Mouse (Mus musculus) kidney, embryonic 16.5 days (tissue): ENCODE results near the gene Rbbp4. TPM values are rescaled to one million over a fixed set of nuclear protein-coding genes. Genes with fewer than 3 reads are reported as not detected.
A peak's percentile ranks its signal among the peaks of the same experiment; 100 is the strongest.

Experiments used
- ATAC-seq: fragments of 200-750 bp; cut with Nextera tagmentation; 2 replicates; pipeline ENCODE4 v1.8.0; 2017; ENCODE audit warnings: moderate TSS enrichment; ENCODE audit not compliant: low FRiP score, low TSS enrichment
- H3K27ac ChIP-seq: fragments of 300-500 bp; sonication (generic); 2 replicates; pipeline ENCODE4 v1.5.1; 2014; ENCODE audit warnings: low read length
- H3K27me3 ChIP-seq: fragments of 300-500 bp; sonication (generic); 2 replicates; pipeline ENCODE4 v1.6.1; 2014; ENCODE audit warnings: low read length, control low read depth, mixed read lengths; ENCODE audit not compliant: insufficient read depth
- H3K36me3 ChIP-seq: fragments of 300-500 bp; sonication (generic); 2 replicates; pipeline ENCODE4 v1.6.1; 2014; ENCODE audit warnings: low read length, control low read depth, mixed read lengths; ENCODE audit not compliant: insufficient read depth
- H3K4me1 ChIP-seq: fragments of 300-500 bp; sonication (generic); 2 replicates; pipeline ENCODE4 v1.6.1; 2014; ENCODE audit warnings: low read length, control low read depth, mixed read lengths; ENCODE audit not compliant: insufficient read depth
- H3K4me2 ChIP-seq: fragments of 300-500 bp; sonication (generic); replicated peaks from 2 replicates; pipeline ENCODE4 v1.6.1; 2014; ENCODE audit warnings: low read depth, low read length
- H3K4me3 ChIP-seq: fragments of 300-500 bp; sonication (generic); 2 replicates; pipeline ENCODE4 v1.5.1; 2014; ENCODE audit warnings: mild to moderate bottlenecking, low read length
- H3K9ac ChIP-seq: fragments of 300-500 bp; sonication (generic); replicated peaks from 2 replicates; pipeline ENCODE4 v1.6.1; 2014; ENCODE audit warnings: low read length
- H3K9me3 ChIP-seq: fragments of 300-500 bp; sonication (generic); 2 replicates; pipeline ENCODE4 v1.6.1; 2016; ENCODE audit warnings: low read length, control low read depth
- WGBS: fragments of 180-500 bp; shearing (Covaris S2); extraction: QIAGEN DNeasy Blood & Tissue Kit; methylation state at CpG from one replicate; pipeline ENCODE4 v1.1.7; 2014; 5-methylcytosine and 5-hydroxymethylcytosine counted together
- polyA plus RNA-seq: library from polyadenylated mRNA; unstranded; fragments of >200 nt; fragmentation: Nextera tagmentation; extraction: Ambion mirVana; gene quantifications from 2 replicates; pipeline ENCODE4 v1.2.1, GENCODE M21; 2015

The Rbbp4 gene
- polyA plus RNA-seq, 1 experiment from 2014 or later, result 383 TPM

DNA sequence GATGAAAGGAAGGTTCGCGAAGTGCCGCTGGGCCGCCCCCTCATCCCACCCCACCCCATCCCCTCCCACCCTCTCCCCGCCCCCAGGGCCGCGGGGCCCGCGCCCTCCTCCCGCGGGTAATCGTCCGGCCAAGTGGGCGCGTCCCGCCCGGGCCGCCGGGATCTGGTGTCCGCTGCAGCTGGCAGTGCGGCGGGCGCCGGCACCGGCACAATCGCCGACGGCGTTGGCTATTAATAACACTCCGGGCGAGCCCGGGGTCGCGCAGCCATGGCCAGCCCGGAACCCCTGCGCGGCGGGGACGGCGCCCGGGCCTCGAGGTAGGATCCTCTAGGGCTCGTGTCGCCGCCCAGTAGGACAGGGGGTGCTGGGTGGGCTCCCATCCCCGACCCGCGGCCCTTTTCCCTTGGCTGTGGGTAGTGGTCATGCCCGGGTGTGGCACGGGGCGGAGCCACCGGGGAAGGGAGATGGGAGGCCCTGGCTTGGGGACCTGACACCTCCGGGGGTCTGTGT lies 47.6 kb downstream of the Rbbp4 start, which contains the start of gene Sync:
Gene Sync (plus strand): TSS at position 146 of the 510 bp plus-strand sequence.
- peak; percentile 62 for ATAC-seq
- whole genome bisulfite sequencing, result under 1% methylated on average over 52 of the region's 53 CpGs
- H3K27ac ChIP-seq, result 0 out of 2 replicates have a peak within 1 kb of the TSS, but pooled peaks have one; percentile 17
- H3K9me3 ChIP-seq, result no peaks in the 10 kb centered on the region
- peak within 1 kb of the TSS; percentile 99 for H3K4me2 ChIP-seq
- peak within 1 kb of the TSS; percentile 68 for H3K9ac ChIP-seq
- H3K4me1 ChIP-seq, result peaks cover 22% of the 10 kb centered on the region
- H3K27me3 ChIP-seq, result peaks cover 4% of the 10 kb centered on the region; the same call in 1 of the 2 replicates
- no peaks in the 10 kb centered on the region for H3K36me3 ChIP-seq
- H3K4me3 ChIP-seq, result peak within 1 kb of the TSS; percentile 60

DNA sequence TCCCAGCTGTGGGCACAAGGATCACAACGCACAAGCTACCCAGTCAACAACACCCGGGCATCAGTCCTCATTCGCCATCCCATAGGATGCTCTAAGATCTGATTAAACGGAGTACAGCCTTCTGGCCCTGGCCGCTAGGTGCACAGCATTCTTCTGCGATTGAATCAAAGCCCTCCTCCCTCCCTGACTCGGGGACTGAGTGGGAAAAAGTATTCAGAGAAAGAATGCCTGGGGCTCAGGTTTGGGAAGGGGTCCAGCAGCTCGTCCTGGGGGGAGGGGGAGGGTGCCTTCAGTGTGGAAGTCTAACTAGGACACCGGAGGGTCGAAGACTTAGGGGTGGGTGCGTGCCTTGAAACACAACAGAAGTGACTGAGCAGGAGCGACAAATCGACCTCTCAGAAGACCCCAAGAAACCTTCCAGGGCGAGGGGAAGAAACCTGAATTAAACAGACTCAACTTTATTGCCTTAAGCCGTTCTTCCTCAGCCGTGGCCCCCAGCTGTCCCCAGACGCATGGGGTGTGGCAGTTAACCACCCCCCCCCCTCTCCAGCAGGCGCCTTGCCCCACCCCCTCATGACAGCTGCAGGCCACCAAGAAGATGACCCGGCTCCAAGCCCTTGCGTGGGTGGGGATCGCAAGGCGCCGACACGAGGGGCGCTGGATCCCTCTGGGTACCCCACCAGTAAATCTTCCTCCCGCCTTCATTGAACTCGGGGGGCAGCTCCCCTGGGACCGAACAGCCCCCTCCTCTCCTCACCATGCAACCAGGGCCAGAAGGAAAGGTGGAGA lies 48.3 kb downstream of the Rbbp4 start:
- H3K27me3 ChIP-seq, result peaks cover 4% of the 10 kb centered on the region; the same call in 1 of the 2 replicates
- no peak overlapping the region for H3K27ac ChIP-seq
- peak overlapping the region; percentile 99 for H3K4me2 ChIP-seq
- H3K9me3 ChIP-seq, result no peaks in the 10 kb centered on the region
- peak overlapping the region; percentile 68 for H3K9ac ChIP-seq
- peak; percentile 52; the same call in 1 of the 2 replicates for ATAC-seq
- WGBS, result 2% methylated on average over 28 of the region's 28 CpGs
- peaks cover 22% of the 10 kb centered on the region for H3K4me1 ChIP-seq
- peak overlapping the region; percentile 60 for H3K4me3 ChIP-seq
- no peaks in the 10 kb centered on the region for H3K36me3 ChIP-seq

DNA sequence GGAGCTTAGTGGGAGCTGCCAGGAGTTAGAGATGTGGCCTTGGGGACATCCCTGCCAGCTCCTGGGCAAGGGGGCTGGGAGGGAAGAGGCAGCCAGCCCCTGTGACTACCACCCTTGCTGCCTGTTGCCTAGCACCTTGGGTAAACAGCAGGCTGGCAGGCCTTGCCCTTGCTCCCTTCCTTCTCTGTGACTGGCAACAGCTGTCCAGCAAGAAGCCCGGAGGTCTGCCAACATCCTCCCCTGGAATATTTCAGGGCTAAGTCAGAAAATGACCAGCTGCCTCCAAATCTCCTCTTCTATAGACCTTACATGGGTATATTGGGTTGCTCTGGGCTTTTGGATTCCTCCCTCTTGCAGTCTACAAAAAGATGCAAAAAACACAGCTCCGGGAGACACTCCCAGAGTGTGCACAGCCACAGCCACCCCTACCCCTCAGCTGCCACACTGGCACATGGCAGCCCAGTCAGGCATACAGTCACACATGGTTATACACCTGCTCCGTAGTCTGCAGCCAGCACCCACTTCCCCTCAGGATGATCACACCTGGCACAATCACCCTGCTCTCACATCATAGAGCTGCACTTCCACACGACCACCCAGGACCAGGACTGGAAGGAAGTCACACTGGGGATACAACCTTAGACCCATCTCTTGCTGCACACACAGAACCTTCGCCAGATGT lies 49.0 kb downstream of the Rbbp4 start:
- Histone ChIP-seq H3K4me1 (peaks cover 22% of the 10 kb centered on the region), H3K9ac (no peak overlapping the region), H3K9me3 (no peaks in the 10 kb centered on the region), H3K27me3 (peaks cover 4% of the 10 kb centered on the region; the same call in 1 of the 2 replicates), H3K4me3 (peak overlapping the region; percentile 60; the same call in 1 of the 2 replicates), H3K36me3 (no peaks in the 10 kb centered on the region), H3K27ac (0 out of 2 replicates have a peak overlapping the region, but pooled peaks have one; percentile 3), H3K4me2 (peak overlapping the region; percentile 99)
- ATAC-seq, result peak; percentile 24
- WGBS, result 44% methylated on average over 5 of the region's 5 CpGs

DNA sequence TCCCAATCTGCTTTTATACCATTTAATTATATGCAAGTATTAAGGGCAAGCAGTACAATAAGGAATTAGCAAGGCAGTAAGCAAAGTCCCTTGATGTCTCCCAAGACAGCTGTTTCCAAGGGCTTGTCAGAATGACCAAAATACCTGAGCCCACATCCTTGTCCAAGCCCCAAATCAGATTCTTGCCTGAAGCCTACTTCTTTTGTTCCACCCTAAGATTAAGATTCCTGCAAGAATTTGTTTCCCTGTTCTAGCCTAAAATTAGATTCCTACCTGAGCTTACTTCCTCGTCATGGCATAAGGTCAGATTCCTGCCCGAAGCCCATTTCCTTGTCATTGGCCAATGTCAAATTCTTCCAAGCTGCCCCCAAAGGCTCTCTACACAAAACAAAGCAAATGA lies 50.5 kb downstream of the Rbbp4 start:
- Histone ChIP-seq H3K27ac (no peak overlapping the region), H3K4me2 (no peak overlapping the region), H3K4me3 (no peak overlapping the region), H3K9me3 (no peaks in the 10 kb centered on the region), H3K36me3 (no peaks in the 10 kb centered on the region), H3K9ac (no peak overlapping the region), H3K27me3 (peaks cover 4% of the 10 kb centered on the region; the same call in 1 of the 2 replicates), H3K4me1 (peaks cover 22% of the 10 kb centered on the region)
- no peak for ATAC-seq
- 78% methylated on average over 2 of the region's 2 CpGs for WGBS

DNA sequence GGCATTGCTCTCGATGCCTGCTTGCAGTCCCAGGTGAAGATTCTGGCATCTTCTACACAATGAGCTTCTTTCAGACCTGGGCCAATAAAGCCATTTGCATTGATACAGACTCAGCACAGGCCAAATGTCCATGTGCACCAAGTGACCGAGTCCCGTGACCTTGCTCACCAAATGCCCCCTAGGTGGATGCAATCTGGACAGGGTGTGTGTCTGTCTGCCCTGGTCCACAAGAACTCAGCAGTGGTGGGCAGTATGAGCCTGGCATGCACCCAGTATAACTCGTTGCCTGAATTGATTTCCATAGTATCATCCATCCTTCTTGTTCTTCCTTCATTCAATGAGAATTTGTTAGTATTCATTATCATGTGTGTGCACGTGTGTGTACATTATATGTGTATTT lies 51.9 kb downstream of the Rbbp4 start:
- Histone ChIP-seq H3K4me2 (no peak overlapping the region), H3K36me3 (no peaks in the 10 kb centered on the region), H3K4me3 (no peak overlapping the region), H3K27ac (no peak overlapping the region), H3K9ac (no peak overlapping the region), H3K27me3 (peaks cover 4% of the 10 kb centered on the region; the same call in 1 of the 2 replicates), H3K9me3 (no peaks in the 10 kb centered on the region), H3K4me1 (peaks cover 20% of the 10 kb centered on the region)
- WGBS, result 75% methylated on average over 5 of the region's 5 CpGs
- ATAC-seq, result no peak

DNA sequence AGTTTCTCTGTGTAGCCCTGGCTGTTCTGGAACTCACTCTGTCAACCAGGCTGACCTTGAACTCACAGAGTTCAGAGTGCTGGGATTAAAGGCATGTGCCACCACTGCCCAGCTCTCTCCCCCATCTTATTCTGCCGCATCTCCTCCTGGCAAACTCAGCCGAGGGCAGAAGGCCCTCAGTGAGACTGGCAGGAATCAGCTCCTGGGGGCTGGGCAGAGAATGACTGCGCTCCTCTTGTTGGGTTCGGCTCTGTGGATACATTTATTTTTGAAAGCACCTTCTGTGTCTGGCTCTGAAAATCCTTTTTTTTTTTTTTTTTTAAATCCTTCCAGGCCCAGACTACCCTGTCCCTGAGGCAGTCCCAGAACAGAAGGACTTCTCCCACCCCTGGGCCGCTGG lies 52.4 kb downstream of the Rbbp4 start:
- no peaks in the 10 kb centered on the region for H3K9me3 ChIP-seq
- peaks cover 16% of the 10 kb centered on the region for H3K4me1 ChIP-seq
- H3K4me2 ChIP-seq, result no peak overlapping the region
- no peak for ATAC-seq
- no peaks in the 10 kb centered on the region for H3K36me3 ChIP-seq
- peaks cover 4% of the 10 kb centered on the region; the same call in 1 of the 2 replicates for H3K27me3 ChIP-seq
- 77% methylated on average over 5 of the region's 5 CpGs for WGBS
- H3K27ac ChIP-seq, result no peak overlapping the region
- no peak overlapping the region for H3K4me3 ChIP-seq
- no peak overlapping the region for H3K9ac ChIP-seq

DNA sequence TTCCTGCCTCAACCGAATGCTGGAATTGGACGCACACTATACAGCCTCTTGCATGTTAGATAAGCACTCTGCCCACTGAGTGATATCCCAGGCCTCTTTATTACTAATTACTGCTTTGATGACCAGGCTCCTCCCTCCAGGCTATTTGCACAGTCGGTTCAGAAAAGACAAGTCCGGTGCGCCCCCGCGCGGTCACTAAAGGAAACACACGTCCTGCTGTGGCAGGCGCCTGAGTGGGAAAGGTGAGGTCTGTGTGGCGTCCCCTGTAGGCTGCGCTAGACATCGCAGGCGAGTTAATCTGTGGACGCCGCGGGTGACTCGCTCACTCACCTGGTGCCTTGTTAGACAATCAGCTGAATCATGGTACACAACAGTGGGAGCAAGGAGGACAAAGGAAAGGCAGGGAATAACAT lies 58.7 kb downstream of the Rbbp4 start:
- under 1% methylated on average over 18 of the region's 18 CpGs for WGBS
- no peak overlapping the region for H3K4me3 ChIP-seq

DNA sequence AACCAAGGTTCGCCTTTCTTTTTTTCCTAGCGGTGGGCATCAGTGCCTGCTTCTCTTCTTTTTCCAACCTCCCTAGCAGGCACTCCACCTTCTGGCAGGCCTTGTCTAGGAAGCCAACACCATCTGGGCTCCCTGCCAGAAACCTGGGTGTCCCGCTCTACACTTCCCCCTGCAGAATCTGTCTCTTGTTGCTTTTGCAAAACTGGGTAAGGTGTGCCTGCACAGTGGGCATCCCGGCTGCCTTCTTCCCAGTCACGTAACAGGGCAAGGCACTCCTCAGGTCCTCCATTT lies 62.5 kb downstream of the Rbbp4 start:
- Histone ChIP-seq H3K4me3 (no peak overlapping the region), H3K9ac (no peak overlapping the region; the same call in 1 of the 2 replicates), H3K27ac (peak overlapping the region; percentile 62; the same call in 1 of the 2 replicates), H3K36me3 (no peaks in the 10 kb centered on the region), H3K9me3 (no peaks in the 10 kb centered on the region), H3K4me2 (0 out of 2 replicates have a peak overlapping the region, but pooled peaks have one; percentile 28), H3K4me1 (0 out of 2 replicates have a peak, but pooled peaks cover 6% of the 10 kb centered on the region), H3K27me3 (no peaks in the 10 kb centered on the region)
- WGBS, result 43% methylated on average over 5 of the region's 5 CpGs
- ATAC-seq, result peak; percentile 41

More for the DNA sequence above, 58.7 kb downstream of the Rbbp4 start:
- H3K36me3 ChIP-seq, result no peaks in the 10 kb centered on the region
- H3K27ac ChIP-seq, result no peak overlapping the region
- H3K4me2 ChIP-seq, result 0 out of 2 replicates have a peak overlapping the region, but pooled peaks have one; percentile 2
- peak; percentile 64; the same call in 1 of the 2 replicates for ATAC-seq
- H3K27me3 ChIP-seq, result no peaks in the 10 kb centered on the region
- no peak overlapping the region for H3K9ac ChIP-seq
- H3K9me3 ChIP-seq, result no peaks in the 10 kb centered on the region
- H3K4me1 ChIP-seq, result 0 out of 2 replicates have a peak, but pooled peaks cover 3% of the 10 kb centered on the region

DNA sequence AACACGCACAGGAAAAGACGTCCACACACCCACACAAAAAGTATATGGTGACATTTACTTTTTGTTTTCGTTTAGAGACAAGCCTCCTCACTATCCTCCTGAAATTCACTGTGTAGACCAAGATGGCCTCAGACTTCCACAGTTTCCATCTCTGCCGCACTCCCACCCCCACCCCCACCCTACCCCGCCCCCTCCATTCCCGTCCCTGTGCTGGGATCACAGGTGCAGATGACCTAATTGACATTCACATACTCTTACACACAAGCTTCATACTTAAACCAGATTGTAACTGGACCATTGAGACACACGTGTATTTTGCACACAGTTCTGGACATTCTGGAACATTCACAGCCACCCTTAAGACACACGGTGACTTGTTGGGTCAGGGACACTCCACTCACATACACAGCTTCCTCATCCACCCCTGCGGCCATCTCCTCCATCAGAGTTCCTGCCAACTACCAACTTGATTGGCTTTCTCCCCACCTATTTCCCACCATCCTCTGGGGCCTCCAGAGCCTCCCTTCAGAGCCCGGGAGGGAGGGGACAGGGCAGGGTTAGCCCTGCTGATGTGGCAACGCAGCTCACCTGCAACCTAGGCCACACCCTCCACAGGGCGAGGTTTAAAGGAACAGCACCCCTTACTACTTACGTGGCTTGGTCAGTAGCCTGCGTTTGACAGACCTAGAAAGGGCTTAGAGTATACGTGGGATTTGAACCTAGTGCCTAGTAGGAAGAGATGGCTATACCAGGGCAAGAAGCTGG lies 63.0 kb downstream of the Rbbp4 start:
- Histone ChIP-seq H3K4me1 (0 out of 2 replicates have a peak, but pooled peaks cover 6% of the 10 kb centered on the region), H3K9ac (peak overlapping the region; percentile 2; the same call in 1 of the 2 replicates), H3K9me3 (no peaks in the 10 kb centered on the region), H3K36me3 (no peaks in the 10 kb centered on the region), H3K4me3 (peak overlapping the region; percentile 22), H3K27ac (peak overlapping the region; percentile 62; the same call in 1 of the 2 replicates), H3K27me3 (no peaks in the 10 kb centered on the region), H3K4me2 (peak overlapping the region; percentile 28)
- peak; percentile 91 for ATAC-seq
- 17% methylated on average over 15 of the region's 15 CpGs for WGBS
